Comparison of ENCODE assay signal across 16 mouse cellular contexts in genomic region chrX:94135084-94135483, GRCm38 (mm10).
"Had no signal": no experiment of that assay in that cellular context is flagged by ENCODE, and none has a peak within 500 bp of the region (broad histone marks: within the 10 kb centered on the region; RNA-seq: fewer than 3 reads in every experiment).

No protein-coding gene starts in this region.

- DNase-seq: gastrocnemius, postnatal 14 days; gastrocnemius, postnatal 36 days; heart, postnatal 10 days; heart, postnatal 4 days; kidney, adult 18-20 months; kidney, adult 8-10 months; kidney, postnatal 14 days; kidney, postnatal 36 days; layer of hippocampus, adult 9-11 months; layer of hippocampus, postnatal 36 days; liver; liver, embryonic 13.5 days had no signal

- ATAC-seq: hindbrain, embryonic 16.5 days; inflammation-experienced regulatory T-cells, adult 6 months; intestine, embryonic 15.5 days; intestine, postnatal 0 days had no signal
